Mouse (Mus musculus) testis, adult 2 months (tissue): Measurements from ENCODE around the gene Gm26657.

Experiments
- CTCF ChIP-seq: fragments of 200-500 bp; IDR thresholded peaks from 2 replicates; pipeline ENCODE4 v1.5.1; 2012; ENCODE audit warnings: low read depth, mild to moderate bottlenecking, inconsistent platforms, low read length, moderate library complexity; ENCODE audit not compliant: control insufficient read depth, insufficient read depth, insufficient replicate concordance
- POLR2A ChIP-seq: fragments of 200-500 bp; IDR thresholded peaks from 2 replicates; pipeline ENCODE4 v1.6.1; 2012; ENCODE audit warnings: low read depth, mild to moderate bottlenecking, inconsistent platforms, low read length, moderate library complexity; ENCODE audit not compliant: control insufficient read depth

DNA sequence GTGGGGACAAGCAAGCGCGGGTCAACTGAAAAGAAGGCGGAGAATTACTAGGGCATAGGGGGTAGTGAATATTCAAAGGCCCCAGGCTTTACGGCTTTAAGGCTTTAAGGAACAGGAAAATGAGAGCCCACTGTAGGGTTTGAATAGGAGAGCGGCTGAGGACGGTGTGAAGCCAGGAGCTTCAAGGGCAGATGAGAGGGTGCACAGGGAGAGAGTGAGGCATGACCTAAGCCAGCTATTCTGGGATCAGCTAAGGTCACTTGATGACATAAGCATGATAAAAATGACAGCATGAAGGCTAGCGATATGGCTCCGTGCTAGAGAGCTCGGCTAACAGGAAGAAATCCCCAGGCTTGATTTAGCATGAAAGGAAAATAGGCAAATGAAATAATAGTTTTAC is 20.4 kb upstream of the Gm26657 start:
- TF ChIP-seq CTCF (no peak), POLR2A (no peak)
